Mouse (Mus musculus): Measurements from ENCODE around the gene Als2cl.

- TF ChIP-seq CTCF (IDR thresholded peaks at IDR 0.05; ENCODE audit: low read depth, low read length) = no peak
- TF ChIP-seq TAL1 (conservative IDR thresholded peaks at IDR 0.05; ENCODE audit: low read depth, low read length) = no peak
- no peak for TF ChIP-seq GATA2 (IDR thresholded peaks at IDR 0.05; ENCODE audit: borderline replicate concordance, low read depth, low read length)
Observed at GRCm38 (mm10) chr9:110877888-110878287, 1.8 kb upstream of the Als2cl start.

Data from G1E (cell line).